Mouse (Mus musculus): ENCODE results near the gene Bco2.

- TF ChIP-seq CTCF (IDR thresholded peaks at IDR 0.05; ENCODE audit: borderline replicate concordance, control insufficient read depth, extremely low read depth, insufficient read depth, low read length, poor library complexity): no peak
- TF ChIP-seq POLR2A (IDR thresholded peaks at IDR 0.05; ENCODE audit: control insufficient read depth, extremely low read depth, insufficient read depth, low read length, poor library complexity): no peak
These were observed 69.5 kb downstream of the Bco2 start for GRCm38 (mm10) chr9:50485521-50485920.
